Mouse (Mus musculus): Measurements from ENCODE around the gene Senp5. TPM values are rescaled to one million over a fixed set of nuclear protein-coding genes. Genes with fewer than 3 reads are reported as not detected.
A peak's percentile ranks its signal among the peaks of the same experiment; 100 is the strongest.

Senp5 gene
- total RNA-seq, 2 experiments from 2014 or later, result 37.5 to 37.6 TPM

DNA sequence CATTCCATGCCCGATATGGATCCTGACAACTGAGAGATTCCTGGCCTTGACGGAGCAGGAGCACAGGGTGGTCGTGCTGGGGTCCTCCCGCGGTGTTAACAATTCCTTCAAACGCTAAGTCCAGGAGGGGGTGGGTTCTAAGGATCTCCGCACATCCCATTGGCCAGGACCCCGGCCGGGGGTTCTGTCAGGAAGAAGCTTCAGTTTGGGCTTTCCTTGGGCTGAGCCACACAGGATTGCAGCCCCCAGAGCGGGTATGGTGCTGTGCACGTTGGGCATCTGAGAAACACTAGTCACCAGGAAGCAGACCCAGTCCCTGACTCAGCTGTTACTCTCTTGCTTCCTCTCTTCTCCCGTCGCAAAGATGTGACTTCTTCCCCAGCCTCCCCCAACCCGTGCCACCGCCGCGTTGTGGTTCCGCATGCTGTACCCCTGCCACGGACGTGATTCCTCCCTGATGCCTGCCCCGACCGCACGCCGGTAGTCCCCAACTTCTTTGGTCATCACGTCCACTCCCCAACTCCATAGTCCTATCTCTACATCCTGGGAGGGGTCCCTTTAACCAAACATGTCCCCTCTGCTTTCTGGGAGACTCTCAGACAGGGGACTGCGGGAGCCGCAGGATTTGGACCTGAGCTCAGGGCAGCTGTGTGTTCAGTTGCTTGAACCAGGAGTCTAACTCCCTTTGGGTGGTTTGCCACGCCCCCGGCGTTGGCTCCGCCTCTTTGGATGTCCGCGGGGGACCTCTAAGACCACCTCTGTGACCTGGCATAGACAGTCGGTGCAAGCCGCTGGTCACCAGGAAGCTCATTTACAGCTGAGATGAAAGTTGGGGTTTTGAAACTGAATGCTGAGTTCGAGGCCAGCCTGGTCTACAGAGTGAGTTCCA, 67.8 kb downstream of the Senp5 start:
- Histone ChIP-seq H3K27ac (peak overlapping the region; percentile 89), H3K4me3 (peak overlapping the region; percentile 70)
- peak; percentile 35 to 63 for DNase-seq (ENCODE audit: low spot score in 2 of 2)
- TF ChIP-seq CTCF (conservative IDR thresholded peaks at IDR 0.05), result no peak

DNA sequence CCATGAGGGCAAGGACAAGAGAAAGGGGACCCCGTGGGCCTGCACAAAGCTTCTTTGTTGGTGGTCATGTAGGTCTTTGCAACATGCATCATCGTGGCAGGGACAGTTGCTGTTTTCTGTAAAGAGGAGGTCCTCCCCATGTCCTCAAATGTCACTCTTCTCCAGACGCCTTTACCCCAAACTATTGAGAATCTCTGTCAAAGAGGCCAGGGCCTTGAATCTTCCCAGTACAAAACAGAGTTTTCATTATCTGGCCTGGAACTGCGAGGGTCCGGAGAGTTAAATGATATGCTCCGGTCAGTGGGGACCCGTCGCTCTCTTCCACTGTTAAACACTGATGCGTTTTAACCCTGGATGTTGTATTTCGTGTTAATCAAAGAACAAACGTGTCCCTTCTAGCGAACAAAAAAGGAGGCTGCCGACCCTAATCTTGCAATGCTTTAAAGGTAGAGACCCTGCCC, 68.5 kb downstream of the Senp5 start:
- Histone ChIP-seq H3K27ac (peak overlapping the region; percentile 89), H3K4me3 (peak overlapping the region; percentile 70)
- DNase-seq (ENCODE audit: low spot score in 2 of 2), result no peak
- no peak for TF ChIP-seq CTCF (conservative IDR thresholded peaks at IDR 0.05)

DNA sequence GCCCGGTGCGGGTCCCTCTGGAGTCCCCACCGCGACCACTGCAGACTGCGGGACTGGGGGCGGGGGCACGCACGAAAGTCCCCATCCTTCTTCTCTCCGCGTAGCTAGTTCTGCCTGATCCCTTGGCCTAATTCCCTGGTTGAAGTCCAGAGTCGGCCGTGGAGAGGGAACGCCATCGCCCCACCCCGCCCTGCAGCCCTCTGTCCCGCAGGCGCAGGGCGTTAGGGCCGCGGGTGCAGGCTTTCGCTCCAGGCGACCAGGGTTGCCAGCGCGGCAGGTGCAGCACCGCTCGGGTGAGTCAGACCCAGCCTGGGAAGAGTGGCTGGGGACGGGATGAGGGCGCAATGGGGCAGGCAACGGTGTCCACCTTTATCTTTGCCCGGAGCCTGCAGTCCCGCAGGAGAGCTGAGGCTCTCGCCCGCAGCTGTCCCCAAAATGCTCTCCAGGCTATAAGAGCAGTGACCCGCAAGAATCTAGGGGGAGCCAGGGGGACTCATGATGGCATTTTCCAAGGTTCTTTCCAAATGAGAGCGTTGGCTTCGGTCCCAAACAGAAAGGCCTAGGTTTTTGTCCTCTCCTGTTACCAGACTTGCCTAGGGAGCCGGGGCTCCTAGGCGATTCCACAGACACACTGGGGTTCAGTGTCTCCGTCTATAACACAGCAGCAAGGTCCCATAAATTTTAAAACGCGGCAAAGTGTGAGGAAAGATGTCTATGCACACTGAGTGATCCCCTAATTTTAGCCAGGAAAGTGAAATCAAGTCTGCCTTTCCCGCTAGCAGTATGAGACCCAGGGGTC, 69.1 kb downstream of the Senp5 start, which contains the start of gene Pigz:
TSS of gene Pigz (plus strand) at position 101 of the 799 bp plus-strand sequence.
- TF ChIP-seq CTCF (conservative IDR thresholded peaks at IDR 0.05), result no peak

DNA sequence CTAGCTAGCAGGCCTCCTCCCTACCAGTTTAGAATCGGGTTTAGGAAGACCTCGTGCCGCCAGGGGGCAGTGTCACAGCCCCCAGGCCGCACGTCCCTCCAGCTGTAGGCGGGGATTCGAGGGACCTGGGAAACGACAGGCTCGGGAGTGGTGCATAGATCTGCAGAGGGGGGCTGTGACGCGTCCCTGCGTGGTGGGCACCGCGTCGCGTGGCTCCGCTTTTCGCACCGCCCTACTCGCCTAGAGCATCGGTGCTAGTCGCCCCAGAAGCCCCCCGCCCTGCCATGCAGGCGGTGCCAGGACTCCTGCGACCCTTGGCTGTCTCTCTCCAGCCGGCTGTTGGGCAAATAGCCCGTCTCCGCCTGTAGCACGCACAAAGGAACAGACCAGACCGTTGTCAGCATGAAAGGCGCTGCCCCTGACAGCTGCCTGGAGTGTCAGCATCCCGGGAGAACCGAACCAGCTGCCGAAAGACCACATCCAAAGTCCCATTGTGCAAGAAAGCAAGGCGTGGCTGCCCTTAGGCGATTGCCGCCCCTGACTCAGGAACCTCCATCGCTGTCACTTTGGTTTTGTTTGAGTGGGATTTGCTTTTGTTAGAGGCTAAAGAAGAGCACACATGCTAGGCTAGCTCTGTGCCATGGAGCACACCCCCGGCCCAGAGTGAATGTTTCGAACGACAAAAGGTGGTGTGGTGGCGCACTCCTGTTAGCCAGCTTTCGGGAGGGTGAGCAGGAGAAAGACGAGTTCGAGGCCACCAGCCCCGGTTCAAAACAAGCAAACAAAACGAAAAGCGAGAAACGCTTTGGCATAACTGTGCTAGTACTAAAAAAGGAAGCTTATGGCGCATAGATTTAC, 70.0 kb downstream of the Senp5 start:
- Histone ChIP-seq H3K4me3 (peak overlapping the region; percentile 70), H3K27ac (peak overlapping the region; percentile 89)
- peak; percentile 88 to 94 for DNase-seq (ENCODE audit: low spot score in 2 of 2)
- TF ChIP-seq CTCF (conservative IDR thresholded peaks at IDR 0.05), result peak; percentile 96

More for the DNA sequence above, 69.1 kb downstream of the Senp5 start, which contains the start of gene Pigz:
- H3K4me3 ChIP-seq, result peak within 1 kb of the TSS; percentile 70
- H3K27ac ChIP-seq, result peak within 1 kb of the TSS; percentile 89
- peak in 1 of 2 experiments; percentile 44 for DNase-seq (ENCODE audit: low spot score in 2 of 2)

DNA sequence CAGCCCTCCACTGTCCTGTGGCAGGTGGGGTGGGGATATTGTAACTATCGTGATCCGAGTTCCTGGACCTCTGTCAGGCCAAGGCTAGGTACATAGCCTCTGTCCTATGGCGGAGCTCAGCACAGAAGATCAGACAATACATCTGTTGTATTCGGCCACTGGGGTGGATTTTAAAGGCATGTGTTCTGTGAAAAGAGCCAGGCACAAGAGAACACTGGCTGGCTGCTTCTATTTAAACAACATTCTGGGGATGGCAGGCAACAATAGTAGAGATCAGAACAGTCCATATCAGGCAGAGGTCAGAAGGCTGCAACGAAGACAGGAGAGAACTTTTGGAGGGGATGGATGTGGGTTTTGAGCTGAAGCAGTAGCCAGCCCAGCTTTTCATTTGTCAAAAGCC, 70.8 kb downstream of the Senp5 start:
- TF ChIP-seq CTCF (conservative IDR thresholded peaks at IDR 0.05), result no peak
- DNase-seq (ENCODE audit: low spot score in 2 of 2), result no peak
- Histone ChIP-seq H3K4me3 (no peak overlapping the region), H3K27ac (peak overlapping the region; percentile 89)

DNA sequence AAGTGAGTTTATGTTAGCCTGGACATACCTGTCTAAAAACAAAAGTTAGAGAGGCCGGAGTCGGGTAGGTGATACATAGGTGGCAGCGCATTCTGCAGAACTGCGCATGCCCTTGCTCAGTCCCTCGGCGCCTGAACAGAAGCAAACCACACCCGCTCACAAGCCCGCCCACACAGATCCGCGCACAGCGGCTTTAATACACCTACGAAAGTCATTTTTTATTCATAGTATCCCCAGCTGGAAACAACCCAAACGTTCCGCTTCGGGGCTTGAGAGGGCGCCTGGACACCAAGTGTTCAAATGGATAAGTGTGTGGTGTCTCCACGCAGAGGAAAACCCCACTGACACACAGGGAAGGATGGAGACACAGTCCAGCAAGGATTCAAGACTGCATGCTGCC, 71.8 kb downstream of the Senp5 start:
- Histone ChIP-seq H3K27ac (peak overlapping the region; percentile 89), H3K4me3 (no peak overlapping the region)
- TF ChIP-seq CTCF (conservative IDR thresholded peaks at IDR 0.05), result no peak
- no peak for DNase-seq (ENCODE audit: low spot score in 2 of 2)

DNA sequence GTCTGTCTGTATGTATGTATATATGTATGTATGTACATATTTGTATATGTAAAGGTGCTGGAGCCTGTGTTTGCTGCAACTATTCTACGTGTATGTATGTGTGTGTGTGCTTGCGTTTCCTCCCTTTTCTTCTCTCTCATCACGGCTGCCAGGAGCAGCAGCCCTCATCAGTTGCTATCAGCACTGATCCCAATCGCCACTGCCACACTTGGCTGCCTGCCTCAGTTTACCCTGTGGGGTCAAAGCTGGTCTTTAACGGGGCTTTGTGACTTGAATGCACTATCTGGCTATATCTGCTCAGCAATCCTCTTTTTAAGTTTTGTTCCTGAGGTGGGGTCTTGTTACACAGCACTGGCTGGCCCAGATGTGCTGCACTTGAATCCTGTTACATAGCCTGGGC, 75.7 kb downstream of the Senp5 start:
- no peak overlapping the region for H3K4me3 ChIP-seq
- no peak for DNase-seq (ENCODE audit: low spot score in 2 of 2)
- TF ChIP-seq CTCF (conservative IDR thresholded peaks at IDR 0.05), result no peak
- H3K27ac ChIP-seq, result no peak overlapping the region

DNA sequence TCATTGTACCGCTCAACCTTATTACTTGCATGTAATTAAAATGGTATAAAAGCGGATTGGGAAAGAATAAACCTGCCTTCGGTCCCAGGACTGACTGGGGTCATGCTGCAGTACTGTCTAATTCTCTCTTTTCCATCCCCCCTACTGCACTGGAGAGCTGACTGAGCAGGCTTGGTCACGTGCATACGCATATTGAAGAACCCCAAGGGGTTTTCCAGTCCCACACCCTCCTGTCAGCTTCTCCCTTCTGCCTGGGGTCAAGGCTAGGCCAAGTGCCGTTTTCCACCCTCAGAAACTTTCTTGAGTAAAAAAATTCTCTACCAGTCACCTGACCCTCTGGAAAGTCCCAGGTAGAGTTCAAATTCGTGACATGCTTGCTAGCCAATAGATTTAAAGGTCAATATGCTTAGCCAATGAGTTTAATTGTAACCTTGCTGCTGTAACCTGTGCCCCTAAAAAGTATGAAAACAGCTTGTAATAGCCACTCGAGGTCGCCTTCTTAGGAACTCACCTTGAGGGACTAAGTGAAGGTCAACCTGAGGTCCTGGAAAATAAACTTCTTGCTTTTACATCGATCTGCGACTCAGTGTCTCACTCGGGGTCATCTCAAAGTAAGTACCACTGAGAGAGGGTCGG, 76.4 kb downstream of the Senp5 start:
- no peak for TF ChIP-seq CTCF (conservative IDR thresholded peaks at IDR 0.05)
- H3K27ac ChIP-seq, result no peak overlapping the region
- no peak for DNase-seq (ENCODE audit: low spot score in 2 of 2)
- H3K4me3 ChIP-seq, result no peak overlapping the region

DNA sequence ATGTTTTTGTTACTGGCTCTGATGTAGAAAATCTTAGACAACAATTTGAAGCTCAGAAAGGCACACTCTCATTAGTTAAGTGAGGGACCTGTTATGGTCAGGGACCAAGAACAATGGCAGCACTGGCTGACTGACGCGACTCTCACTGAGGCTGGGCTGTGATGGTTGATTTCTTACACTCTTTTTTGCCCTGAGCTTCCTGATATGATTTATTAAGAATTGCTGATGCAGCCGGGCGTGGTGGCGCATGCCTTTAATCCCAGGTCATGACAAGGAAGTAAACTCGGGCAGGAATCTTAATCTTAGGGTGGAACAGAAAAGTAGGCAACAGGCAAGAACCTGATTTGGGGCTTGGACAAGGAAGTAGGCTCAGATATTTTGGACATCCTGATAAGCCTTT, 77.0 kb downstream of the Senp5 start:
- no peak for TF ChIP-seq CTCF (conservative IDR thresholded peaks at IDR 0.05)
- DNase-seq (ENCODE audit: low spot score in 2 of 2), result no peak
- no peak overlapping the region for H3K27ac ChIP-seq
- no peak overlapping the region for H3K4me3 ChIP-seq

DNA sequence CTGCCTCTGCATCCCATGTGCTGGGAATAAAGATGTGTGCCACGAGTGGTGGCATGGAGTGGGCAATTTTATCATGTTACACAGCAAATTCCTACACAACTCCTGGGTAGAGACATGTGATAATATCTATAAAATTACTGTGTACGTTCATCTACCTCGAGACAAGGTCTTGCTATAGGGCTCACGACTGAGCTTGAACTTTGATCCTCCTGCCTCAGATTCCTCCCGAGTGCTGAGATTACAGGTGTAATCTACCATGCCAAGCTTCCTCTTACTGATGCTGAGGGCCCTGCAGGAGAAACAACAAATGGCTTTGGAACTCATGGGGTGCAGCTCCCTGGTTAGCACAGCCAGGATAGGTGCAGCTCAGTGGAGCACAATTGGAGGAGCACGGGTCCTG, 78.7 kb downstream of the Senp5 start:
- no peak overlapping the region for H3K4me3 ChIP-seq
- no peak overlapping the region for H3K27ac ChIP-seq
- DNase-seq (ENCODE audit: low spot score in 2 of 2), result no peak
- TF ChIP-seq CTCF (conservative IDR thresholded peaks at IDR 0.05), result no peak

DNA sequence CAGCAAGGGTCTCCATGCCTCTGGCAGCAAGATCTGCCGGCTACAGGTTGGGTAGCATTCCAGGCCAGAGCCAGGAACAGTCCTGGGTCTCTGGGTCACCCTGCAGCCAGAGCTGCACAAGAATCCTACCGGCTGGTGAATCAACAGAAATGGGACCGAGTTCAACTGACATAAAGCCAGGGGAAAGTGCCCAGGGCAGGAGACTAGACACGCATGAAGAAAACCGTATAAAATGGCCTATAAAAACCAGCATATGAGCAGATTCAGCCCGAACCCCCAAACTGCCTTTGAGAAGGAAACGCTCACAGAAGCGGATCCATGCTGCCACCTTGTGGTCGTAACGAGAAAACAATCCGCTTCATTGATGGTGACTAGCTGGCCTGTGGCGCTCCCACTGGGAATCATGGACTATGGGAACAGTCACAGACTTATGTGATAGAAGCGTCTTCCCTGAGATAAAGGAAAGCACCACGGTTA, 84.8 kb downstream of the Senp5 start:
- DNase-seq (ENCODE audit: low spot score in 2 of 2), result peak; percentile 87 to 90
- H3K27ac ChIP-seq, result peak overlapping the region; percentile 62; the same call in 1 of the 2 replicates
- H3K4me3 ChIP-seq, result no peak overlapping the region
- peak; percentile 97 for TF ChIP-seq CTCF (conservative IDR thresholded peaks at IDR 0.05)

DNA sequence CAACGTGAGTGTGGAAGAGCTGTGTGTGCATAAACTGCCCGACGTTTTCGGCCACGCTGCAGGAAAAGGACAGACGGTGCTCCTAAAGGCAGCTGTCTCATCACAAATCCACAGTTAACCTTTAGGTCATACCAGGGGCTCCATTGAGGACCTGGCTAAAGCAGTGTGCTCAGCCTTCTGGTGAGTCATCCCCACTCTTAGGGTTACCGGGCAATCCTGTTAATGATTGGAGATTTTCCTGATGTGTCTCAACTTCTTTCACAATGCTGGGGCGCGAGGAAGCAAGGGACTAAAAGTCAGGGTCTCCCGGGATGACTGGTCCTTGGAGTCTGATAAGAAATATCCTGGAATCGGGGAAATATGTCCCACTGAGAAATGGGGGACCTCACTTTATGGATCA, 85.3 kb downstream of the Senp5 start:
- no peak for TF ChIP-seq CTCF (conservative IDR thresholded peaks at IDR 0.05)
- H3K4me3 ChIP-seq, result no peak overlapping the region
- H3K27ac ChIP-seq, result peak overlapping the region; percentile 62; the same call in 1 of the 2 replicates
- no peak for DNase-seq (ENCODE audit: low spot score in 2 of 2)

Measured in layer of hippocampus, adult 2 months (tissue).